Mouse (Mus musculus) layer of hippocampus, adult 18-20 months (tissue): Measurements from ENCODE around the gene Fgd4. TPM values are rescaled to one million over a fixed set of nuclear protein-coding genes. Genes with fewer than 3 reads are reported as not detected.

ENCODE experiments used
- total RNA-seq, 2 experiments: library from RNA; stranded (reverse); gene quantifications; 2 replicates each; pipeline ENCODE4 v1.2.3; 2021

Fgd4 gene
- total RNA-seq, 2 experiments from 2014 or later = 46.4 to 50.1 TPM

Other genes starting within 250 kb of the Fgd4 start
- 100 to 1,000 TPM; 196 to 199 TPM for gene Dnm1l, start 241.6 kb downstream of the Fgd4 start, total RNA-seq
- not detected for gene Olfr19, start 75.9 kb upstream of the Fgd4 start, total RNA-seq
- 10 to 100 TPM in 1 of 2 experiments, 1 to 10 TPM in 1; 9.8 to 11.9 TPM for gene Spag6l, start 228.9 kb upstream of the Fgd4 start, total RNA-seq